Mouse (Mus musculus) testis, postnatal 10 days (tissue): Measurements from ENCODE around the gene Olig2.

Source experiments
- DNase-seq: peaks from one replicate; pipeline ENCODE4 v3.0.0; 2021; ENCODE audit warnings: low spot score

The Olig2 gene

DNA sequence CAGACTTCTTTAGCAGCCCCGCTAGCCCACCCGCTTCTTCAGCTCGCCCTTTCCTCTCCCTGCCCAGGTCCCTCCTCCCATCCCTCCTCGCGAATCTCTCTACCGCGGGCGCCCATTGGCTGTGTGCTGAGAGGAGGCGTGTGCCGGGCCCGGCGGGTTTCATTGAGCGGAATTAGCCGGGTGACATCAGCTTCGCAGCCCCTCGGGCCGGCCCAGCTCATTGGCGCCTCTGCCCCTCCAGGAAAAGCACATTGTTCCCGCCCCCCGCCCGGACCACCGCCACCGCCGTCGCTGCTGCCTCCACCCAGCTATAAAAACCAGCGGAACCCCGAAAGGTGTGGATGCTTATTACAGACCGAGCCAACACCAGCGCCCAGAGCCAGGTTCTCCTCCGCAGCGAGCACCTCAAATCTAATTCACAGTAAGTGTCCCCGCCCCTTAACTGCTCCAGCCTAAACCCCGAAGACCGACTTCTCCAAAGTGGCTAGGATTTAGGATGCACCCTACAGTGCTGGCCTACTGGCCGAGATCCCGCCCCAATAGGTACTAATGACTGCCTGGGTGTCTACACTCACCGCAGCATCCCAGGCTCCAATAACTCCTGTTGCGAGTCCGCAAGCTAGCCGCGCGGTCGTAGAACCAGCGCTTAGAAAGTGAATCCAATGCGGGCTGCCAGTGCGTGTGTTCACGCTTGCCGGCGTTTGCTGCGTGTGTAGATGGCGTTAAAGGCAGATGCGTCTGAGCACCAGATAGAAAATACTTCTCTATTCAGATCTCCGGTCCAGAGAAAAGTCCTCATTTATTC is at the start of gene Olig2:
Gene Olig2, plus strand, starts transcription at position 225 of the 805 bp plus-strand sequence.
- no peak for DNase-seq

DNA sequence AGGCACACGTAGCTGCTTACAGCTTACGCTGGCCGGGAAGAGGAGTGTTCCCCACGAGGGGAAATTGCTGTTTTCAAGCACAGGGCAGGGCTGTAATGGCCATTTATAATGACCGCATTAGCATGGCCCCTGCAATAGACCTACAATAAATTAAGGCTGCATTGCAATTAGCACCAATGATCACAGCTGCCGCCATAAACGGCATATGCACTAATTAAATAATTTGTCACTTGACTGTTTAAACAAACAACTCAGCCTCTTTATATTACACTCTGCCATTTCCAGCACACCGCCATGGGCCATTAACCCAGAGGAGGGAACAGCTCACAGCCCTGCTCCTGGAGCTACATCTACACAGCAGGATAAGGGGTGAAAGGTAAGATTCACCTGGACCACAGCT is 49.4 kb upstream of the Olig2 start:
- no peak for DNase-seq

DNA sequence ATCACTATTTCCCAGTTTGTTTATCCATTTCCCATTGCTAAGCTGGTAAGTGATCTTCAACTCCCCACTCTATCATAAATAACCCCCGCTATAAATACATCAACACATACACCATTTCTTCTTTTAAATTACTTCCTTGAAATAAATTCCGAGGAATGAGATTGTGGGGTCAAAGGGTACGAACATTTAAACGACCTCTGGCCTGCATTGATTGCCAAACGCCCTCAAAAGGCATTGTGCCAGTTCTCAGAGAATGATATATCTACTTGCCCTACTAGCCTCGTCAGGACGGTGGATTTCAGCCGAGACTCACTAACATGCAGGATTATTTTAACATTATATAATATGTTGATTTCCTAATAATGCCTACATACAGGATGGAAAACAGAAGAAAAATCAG is 38.2 kb upstream of the Olig2 start:
- no peak for DNase-seq

DNA sequence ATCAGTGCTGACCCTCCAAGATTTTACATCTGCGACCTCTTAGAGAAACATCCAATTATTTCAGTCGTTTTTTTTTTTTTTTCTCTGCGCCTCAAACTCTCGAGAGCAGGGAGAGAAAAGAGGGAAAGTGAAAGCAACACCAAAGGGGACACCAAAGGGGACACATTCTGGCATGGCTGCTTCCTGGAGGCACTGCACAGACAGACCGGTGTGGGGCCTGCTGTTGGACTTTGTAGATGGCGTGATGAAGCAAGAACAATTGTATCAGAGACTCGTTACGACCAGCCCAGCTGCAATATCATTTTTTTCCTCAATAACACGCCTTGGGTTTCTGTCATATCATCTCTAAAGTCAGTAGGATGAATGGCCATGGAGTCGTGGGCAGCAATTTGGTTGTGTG is 37.6 kb upstream of the Olig2 start:
- no peak for DNase-seq

DNA sequence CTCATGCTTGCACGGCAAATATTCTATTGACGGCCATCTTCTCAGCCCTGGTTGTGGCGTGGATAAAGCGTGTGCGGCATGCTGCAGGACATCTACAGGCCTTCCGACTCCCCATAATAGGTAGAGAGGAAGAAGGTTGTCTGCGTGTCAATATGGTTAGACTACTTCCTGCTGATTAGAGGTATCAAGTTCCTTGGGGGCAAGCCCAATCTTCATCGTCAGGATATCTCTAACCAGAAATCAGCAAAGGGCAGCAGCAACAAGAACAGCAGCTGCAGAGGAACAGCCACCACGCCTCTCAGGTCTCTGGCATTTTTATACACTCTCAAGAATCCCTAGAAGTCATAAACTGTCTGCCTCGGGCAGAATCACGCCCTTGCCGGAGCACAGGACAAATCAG is 37.0 kb upstream of the Olig2 start:
- DNase-seq = no peak

DNA sequence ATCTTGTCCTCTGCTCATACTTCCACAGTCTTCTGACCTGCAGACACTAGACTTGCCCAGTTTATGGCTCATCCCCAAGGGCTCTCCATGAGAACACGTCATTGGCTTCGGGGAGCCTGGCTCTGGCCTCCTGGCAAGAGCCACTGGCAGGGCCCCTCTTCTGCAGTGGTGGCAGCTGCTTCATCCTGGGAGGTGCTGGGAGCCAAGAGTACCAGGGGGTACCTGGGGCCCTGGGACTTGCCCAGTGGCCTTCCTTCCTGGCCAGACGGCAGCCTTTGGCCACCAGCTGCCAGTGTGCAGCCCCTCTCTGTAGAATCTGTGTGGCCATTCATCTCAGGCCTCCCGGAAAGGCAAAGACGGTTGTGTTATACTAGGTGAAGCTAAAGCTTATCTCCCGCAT is 34.0 kb upstream of the Olig2 start:
- DNase-seq = no peak

DNA sequence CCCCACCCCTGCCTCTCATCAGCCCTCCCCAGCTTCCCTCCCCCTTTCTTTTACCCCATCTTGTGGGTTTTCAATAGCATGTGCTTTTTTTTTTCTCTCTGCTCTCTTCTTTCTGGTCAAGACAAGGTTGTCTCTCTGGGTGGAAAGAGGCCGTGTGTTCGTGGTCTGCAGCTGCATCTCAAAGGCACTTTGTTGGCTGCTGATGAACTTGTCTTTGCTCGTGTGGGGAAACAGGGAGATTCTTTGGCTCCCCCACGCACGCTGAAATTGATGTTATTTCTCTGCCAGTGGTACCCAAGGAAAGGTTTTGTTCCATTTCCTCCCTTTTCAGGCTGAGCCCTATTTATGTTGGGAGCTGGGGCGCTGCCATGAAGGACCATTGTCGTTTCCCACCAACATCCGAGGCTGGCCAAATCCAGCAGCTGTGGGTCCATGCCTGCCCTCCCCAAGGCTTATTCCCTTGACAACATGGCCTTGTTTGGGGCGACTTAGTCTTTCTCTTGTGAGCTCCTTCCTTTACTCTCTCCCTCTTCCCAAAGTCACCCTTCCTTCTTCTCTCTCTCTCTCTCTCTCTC is 33.5 kb upstream of the Olig2 start:
- no peak for DNase-seq

DNA sequence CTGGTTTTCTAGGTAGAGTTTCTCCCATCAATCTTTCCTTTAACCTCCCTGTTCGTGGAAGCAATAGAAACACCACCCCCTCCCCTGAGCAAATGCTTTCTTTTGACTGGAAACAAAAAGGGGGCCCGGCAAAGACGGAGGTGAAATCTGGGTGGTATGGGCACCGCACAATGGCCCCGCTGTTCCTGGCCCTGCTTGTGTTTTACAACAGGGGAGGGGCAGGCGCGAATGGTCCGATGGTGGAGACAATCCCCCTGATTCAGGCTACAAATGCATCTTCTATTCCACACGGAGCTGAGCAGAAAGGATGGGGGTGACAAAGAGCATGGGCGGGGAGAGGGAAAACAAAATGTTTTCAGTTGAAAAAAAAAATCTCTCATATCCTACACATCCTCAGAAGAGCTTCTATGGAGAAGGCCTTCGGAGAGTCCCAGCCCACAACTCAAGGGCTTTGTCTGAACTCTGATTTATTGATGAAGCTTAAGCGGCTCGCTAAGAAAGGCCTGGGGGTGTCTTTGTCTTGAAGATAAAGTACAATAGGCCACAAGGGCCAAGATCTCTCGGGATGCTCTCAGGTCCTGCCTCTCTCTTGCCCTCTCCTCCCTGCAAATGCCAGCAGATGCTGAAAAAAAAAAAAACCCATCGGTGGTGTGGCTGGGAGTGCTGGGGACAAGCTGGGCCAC is 32.4 kb upstream of the Olig2 start:
- no peak for DNase-seq

DNA sequence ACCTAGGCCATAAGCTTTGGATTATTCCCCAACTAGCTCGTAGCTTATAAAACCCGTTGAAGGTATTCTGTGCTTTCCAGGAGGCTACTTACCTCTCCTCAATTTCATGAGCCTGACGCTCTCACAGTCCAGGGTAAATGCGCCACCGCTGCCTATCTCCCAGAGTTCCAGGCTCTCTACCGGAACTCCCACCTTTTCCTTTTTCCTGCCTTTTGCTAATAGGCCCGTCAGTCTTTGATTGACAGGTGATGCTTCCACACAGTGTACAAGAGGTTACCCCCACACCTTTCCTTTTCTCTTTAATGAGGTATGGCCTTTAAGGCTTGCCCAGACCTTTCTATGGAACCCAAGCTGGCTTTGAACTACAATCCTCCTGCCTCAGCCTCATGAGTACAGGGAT is 25.4 kb upstream of the Olig2 start:
- no peak for DNase-seq

DNA sequence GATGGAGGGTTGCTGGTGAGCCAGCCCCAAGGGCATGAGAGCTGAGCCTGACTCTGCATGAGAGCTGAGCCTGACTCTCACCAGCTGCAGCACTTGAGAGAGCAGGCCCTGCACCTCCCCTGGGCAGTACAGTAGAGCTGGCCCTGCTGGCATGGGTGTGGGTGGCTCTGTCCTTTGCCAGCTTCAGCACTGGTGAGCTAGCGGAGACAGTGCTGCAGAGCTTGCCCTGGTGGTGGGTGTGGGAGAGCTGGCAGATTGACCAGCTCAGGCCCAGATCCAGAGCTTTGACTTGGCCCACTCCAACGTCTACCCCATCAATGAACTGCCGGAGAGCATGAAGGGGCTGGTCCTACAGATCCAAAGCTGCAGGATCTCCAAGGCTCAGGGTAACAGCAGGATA is 22.3 kb upstream of the Olig2 start:
- no peak for DNase-seq

DNA sequence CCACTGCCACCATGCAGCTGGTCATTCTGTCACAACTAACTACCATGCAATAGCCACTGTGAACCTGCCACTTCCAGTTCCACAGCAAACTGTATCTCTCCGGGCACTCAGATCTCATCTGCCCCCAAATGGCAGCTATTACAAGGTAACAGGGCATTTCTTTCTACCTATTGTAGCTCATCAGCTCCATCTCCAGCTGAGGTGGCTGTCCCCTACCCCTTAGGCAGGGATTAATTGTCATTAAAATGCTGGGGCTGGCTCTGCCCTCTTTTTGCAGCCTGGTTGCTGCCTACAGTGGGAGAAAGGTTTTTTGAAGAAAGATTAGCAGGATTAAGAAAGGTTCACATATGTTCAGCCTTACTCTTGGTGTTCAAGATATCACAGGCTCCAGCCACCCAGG is 18.9 kb upstream of the Olig2 start:
- no peak for DNase-seq

DNA sequence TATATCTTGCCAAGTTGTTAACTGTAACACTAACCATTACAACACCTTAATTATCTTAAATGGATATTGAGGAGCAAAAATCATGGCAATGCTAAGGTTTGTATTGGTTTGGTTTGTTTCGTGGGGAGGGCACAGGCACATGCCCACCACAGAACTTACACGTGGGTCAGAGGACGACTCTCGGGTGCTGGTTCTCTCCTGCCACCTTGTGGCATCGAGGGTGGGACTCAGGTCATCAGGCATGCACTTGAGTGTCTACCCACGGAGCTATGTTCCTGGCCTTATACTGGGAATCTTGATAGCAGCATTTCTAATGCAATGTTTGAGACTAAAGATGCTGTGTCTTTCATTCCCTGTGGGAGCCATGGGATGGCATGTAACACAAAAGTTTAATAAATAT is 8.2 kb upstream of the Olig2 start:
- DNase-seq = no peak

DNA sequence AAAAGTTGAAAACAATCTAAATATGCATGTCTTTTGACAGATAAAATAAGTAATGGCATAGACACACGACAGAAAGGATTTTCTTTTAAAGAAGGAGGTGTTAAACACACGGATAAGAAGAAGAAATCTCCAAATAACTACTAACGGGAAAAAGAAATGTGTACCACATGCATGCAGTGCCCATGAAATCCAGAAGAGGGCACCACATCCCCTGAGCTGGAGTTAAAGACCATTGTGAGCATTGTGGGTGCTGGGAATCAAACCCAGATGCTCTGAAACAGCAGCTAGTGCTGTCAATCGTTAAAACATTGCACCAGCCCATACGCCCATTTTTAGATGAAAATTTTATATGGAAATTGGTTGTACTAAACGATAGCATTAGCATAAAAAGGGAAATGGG is 7.3 kb upstream of the Olig2 start:
- no peak for DNase-seq

DNA sequence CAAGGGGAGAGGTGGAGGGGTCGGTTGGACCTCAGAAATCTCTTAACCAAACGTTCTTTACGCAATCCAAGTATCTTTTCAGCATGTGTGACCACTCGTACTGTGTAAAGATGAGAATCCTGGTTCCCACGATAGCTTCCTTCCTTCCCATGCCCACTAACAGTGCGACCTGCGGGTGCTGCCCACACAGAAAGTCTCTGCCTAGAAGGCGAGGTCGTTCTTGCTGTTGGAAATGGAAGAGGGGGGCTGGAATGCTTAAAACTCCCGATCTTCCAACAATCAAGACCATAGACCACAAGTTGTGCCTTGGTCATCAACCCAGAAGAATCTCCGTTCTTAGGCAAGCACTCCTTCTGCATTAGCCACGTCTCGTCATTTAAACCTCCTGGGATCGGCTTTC is 6.0 kb upstream of the Olig2 start:
- no peak for DNase-seq

DNA sequence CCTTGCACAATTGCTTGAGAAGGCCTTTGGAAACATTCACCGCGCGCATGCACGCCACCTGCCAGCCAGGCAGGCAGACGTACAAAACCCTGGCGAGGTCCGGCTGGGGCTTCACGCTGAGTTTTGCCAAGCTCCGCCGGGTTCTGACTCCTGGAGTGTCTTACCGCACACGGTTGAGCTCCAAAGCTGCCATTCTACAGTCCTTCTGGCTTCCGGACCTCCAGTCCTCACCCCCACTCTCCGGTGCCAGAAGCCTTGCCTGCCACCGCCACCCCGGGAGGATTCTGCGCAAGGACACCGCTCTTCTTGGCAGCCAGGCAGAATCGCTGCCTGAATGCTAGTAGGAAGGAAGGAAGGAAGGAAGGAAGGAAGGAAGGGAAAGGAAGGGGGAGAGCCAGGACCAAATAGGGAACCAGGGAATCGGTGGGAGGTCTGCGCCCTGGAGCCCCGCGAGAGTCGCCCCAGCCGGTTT is 3.0 kb upstream of the Olig2 start:
- DNase-seq = no peak

DNA sequence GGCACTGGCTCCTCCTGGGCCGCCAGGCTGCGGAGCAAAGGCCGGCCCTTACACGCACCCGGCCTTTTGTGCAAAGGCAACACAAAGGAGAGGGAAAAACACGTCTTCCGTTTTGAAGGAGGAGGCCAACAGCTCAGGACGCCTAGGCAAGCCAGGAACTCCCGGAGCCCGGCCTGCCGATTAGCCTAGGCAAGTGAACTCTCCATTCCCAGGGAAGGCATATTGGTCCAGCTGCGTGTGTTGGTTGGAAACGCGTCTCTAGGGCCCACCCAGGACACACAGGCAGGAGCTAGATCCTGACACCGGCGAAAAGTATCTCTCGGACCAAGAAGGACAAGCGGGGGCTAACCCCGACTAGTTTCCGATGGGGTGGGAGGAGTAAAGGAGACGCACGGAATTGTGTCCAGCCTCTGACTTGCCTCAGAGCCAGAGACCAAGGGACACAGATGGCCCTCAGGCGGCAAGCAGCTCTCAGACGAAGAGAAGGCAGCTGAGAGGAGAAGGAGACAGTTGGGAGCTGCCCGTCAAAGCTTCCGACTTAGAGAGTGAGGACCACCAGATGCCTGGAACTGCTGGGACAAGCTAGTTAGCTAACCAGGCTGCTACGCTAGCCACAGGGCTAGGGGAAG is 2.5 kb upstream of the Olig2 start:
- DNase-seq = no peak

DNA sequence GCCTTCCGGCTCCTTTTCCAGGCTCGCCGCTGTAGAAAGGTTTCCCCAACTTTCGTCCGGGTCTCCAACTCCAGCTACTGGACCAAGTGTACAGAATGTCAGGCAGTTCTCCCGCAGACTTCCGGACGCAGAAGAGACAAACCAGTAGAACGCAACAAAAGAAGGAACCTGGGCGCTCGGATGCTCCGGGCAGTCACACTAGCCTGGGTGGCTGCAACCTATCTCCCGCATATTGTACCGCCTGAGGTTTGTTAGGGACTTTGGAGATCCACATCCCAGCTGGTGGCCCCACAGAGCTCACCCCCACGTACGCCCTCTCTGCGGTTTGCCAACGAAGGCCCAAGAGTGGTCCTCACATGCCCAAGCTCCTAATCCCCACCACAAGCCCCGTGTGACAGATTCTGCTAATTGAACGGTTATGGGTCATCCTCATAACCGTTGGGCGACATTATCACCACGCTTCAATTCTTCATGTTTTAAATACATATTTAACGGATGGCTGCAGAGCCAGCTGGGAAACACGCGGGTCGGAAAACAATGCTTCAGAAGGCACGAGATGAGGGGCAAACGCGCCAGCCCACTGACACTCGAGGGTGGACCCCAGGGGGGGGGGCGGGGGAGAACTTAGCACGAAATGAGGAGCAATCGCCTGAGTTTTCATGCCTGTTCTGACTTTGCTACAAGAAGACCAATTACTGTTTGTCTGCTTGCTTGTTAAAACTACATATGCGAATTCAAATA is 1.8 kb upstream of the Olig2 start:
- DNase-seq = no peak

DNA sequence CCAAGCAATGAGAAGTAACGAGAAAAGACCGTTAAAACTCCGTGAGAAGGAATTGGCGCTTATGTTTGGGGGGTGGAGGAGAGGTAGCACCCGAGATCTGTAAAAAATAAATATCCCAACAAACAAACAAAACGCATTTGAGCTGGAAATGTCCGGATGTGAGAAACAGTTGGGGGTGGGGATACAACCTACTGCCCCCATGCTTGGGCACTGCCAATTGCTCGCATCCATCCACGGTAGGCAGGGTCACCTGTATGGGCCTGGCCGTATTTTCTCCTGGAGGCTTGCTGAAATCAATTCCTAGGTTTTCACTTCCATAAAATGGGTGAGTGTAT is 1.2 kb upstream of the Olig2 start:
- no peak for DNase-seq

DNA sequence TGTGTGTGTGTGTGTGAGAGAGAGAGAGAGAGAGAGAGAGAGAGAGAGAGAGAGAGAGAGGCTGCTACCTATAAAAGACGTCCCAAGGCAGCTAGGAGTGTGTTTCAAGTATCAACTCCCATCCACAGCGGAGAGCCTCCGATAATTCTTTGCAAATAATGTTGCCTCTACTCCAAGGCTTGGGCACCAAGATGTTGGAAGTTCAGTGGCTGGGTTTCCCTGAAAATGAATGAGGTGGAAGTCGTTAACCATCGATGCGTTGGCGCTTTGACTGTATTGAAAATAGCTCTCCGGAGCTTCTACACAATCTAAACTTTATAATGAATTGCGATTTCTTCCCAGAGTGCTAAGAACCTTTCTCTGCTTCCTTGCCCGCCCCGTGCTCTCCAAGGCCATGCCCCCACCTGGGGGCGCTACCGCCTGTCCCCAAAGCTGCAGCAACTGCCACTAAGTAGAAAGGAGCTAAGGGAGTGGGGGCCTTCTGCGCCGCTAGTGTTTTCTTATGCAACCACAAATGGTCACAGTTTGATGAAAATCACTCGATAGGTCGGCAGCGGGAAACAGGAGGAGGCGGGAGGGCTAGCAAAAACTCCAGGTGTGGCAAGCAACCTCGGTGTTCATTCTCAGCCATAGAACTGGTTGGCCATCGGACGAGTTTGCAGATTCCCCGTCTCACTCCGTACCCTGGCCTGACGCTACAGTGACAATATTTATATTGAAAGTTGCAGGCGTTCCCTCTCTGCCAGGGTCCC is 600 bp upstream of the Olig2 start:
- DNase-seq = peak; percentile 53

DNA sequence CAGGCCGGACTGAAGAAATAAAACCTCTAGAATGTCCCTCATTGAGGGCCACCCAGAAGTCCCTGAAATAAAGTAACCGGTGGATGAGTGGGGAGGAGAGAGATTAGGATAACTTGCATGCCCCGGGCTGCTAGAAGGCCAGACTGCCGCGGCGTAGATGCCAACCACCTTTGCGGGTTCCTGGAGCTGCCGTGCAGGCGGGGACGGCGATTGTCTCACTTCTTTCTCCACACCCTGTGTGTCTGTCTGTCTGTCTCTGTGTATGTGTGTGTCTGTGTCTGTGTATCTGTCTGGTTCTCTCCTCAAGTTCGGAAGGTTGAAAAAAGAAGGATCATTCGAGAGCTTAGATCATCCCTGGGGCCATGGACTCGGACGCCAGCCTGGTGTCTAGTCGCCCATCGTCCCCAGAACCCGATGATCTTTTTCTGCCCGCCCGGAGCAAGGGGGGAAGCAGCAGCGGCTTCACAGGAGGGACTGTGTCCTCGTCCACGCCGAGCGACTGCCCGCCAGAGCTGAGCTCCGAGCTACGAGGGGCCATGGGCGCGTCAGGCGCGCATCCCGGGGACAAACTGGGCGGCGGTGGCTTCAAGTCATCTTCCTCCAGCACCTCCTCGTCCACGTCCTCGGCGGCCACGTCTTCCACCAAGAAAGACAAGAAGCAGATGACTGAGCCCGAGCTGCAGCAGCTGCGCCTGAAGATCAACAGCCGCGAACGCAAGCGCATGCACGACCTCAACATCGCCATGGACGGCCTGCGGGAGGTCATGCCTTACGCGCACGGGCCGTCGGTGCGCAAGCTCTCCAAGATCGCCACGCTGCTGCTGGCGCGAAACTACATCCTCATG is 1.0 kb downstream of the Olig2 start:
- no peak for DNase-seq
